Mouse (Mus musculus): ENCODE measurements at regions not wholly inside any gene's neighbourhood (a gene's known extent, or its start where the extent isn't known, plus 50 kb on each side); places are given as distances from the start of the nearest gene placed in this dataset.

DNA sequence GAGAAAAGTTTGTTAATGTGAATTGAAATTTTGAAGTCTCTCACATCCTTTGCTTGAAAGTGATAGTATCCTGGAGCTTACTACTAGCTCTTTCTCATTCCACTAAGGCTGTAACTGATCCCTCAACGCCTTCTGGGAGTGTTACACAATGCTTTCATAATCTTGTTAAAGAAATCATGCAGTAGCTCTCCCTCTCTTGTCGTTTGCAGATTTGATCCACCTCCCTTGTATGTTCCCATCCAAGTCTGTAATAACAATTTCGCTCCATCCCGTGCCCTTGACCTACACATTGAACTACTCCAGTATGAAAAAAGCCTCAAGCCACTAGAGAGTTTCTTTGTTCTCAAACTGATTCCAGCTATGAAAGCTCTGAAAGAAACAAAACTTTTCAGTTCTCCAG lies 63.9 kb upstream of the Fibin start:
- DNase-seq, result no peak

GRCm38 (mm10) chr2:110452694-110453093 lies 89.7 kb upstream of the Fibin start:
- DNase-seq, result no peak

GRCm38 (mm10) chr2:110472307-110472995 lies 109.5 kb upstream of the Fibin start:
- no peak for DNase-seq

DNA sequence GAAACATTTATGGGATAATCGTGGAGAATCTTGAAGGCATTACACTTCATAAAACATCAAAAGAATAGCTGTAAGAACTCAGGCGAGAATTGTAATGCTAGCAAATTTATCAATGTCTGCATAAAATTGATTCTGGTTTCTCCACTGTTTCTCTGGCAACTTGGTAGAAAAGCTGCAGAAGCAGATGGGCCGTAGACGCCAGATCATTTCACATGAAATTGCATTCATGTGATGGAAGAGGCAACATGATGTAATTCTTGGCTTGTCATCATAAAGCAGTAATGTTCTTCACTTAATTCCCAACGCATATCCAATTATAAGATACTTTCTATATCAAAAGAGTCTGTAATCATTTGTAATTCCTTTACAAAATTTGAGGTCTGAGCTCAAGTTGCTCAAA lies 113.6 kb upstream of the Fibin start:
- no peak for DNase-seq

- no peak for DNase-seq
Observed at GRCm38 (mm10) chr2:110481327-110481726, 115.8 kb upstream of the Slc5a12 start.

DNA sequence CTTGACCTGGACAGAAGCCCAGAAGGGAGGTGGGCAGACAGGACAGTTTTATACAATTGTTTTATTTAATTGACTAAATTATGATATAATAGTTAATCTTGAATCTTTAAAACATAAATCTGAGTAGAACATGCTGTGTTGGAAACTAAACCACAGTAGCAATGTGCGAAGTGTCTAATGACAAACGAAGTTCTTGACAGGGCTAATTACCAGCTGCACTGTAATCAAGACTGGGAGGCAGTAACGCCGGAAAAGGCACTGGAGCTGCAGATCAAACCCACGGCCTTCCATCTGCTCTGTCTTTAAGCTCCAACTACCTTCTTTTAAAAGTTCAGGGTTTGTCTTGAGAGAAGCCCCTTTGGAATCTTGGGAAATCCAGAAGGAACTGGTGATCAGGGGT lies 110.9 kb upstream of the Slc5a12 start:
- DNase-seq, result no peak

DNA sequence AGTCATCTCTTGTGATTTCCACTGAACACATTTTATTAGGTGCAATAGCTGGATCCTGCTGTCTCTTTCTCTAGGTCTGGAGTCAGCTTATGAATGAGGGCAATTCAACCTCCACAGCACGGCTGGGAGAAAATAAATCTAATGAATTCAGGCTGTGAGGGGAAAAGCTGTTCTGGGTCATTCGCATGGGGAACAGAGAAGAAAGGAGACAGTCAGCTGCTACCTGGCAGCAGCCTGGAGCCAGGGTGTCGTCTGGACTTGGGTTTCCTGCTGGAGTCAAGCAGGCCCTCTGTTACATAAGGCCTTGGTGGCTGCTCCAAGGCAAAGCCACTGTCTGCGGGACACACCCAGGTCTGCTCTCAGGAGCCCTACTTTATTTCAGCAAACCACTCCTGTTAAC lies 110.4 kb upstream of the Slc5a12 start:
- DNase-seq, result peak; percentile 4

DNA sequence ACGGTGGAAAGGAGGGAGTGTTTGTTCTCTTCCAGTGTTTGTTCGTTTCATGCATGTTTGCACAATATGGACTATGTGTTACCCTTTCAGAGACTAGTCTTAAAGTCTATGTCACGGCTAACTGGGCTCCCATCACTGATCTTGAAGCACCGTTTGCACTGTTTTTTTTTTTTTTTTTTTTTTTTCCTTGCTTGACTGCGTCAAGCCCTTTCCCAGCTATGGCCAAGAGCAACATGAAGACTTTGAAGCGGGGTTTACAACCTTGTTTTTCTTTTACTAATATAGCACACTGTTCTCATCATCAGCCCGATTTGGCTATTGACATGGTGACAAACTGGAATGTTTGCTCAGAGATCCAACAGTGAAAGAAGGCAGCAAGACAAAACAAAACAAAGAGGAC lies 109.1 kb upstream of the Slc5a12 start:
- DNase-seq, result no peak

DNA sequence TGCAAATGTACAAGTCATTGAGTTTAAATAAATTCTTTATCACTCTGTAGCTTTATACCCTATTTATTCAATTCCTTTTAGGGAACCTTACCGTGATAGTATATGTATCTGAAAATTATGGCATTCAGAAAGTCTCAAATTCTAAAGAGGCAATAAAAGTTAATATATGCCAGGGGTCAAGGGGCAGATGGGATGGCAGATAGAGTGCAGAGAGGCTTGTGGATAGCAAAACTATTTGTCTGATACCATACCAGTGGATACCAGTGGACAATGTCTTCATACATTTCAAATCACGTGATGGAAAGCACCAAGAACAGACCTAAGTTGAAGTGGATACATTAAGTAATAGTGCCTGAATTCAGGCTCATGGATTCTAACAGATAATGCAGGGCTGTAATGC lies 95.3 kb upstream of the Slc5a12 start:
- DNase-seq, result no peak

DNA sequence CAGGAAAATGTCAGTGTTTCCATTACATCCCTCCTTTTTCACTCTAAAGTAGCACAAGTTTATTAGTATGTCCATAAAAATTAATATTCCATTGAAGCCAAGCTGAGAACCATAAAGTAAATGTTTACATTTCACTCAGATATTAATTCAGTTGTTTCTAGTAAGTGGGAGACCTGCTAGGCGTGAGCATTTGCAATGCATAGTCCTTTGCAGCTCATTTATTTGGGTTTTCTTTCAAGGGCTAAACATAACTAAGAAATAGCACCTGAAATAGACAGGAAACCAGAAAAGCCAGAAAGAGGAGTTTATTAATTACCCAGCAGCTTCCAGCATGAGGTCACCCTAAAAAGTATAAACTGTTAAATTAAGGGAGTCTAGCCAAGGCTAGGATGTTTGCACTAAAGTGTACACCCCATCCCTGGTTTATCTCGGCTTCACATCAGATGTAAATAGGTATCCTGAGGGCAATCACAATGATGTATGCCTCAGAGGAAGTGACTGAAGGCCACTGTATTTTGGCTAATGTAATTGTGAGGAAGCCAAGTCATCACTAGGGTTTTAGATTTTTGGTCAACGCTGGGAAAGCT lies 88.8 kb upstream of the Slc5a12 start:
- no peak for DNase-seq

GRCm38 (mm10) chr2:110523173-110523803 lies 73.8 kb upstream of the Slc5a12 start:
- no peak for DNase-seq

DNA sequence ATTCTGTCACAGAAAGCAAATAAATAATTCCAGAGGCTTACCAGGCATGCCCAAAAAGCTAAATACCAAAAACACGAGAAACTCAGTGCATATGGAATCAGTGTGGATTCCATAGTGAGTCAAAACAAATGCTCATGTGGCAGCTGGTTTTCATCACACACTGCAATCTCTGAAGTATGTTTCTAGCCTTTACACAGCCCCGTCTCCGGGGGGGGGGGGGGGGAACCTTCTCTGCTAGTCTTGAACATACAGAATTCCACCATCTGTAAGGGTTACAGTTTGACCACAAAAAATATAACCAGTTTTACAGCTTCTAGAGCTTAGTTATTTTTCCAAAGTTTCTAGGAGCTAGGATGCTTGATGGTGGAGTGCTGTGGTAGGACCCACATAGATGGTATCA lies 68.9 kb upstream of the Slc5a12 start:
- no peak for DNase-seq

- no peak for DNase-seq
Observed at GRCm38 (mm10) chr2:110540140-110540539, 57.0 kb upstream of the Slc5a12 start.

- DNase-seq, result no peak
Observed at GRCm38 (mm10) chr2:110540570-110541357, 56.3 kb upstream of the Slc5a12 start.

- no peak for DNase-seq
Observed at GRCm38 (mm10) chr2:110541358-110541737, 55.8 kb upstream of the Slc5a12 start.
